Mouse (Mus musculus): ENCODE results near the gene H2-Ab1. TPM values are rescaled to one million over a fixed set of nuclear protein-coding genes. Genes with fewer than 3 reads are reported as not detected.

The H2-Ab1 gene
- total RNA-seq, 2 experiments from 2014 or later, result 2.1 to 2.9 TPM

GRCm38 (mm10) chr17:34238706-34239105 is 18.8 kb upstream of the H2-Ab1 start, which contains the start of gene H2-Ob:
TSS of gene H2-Ob (plus strand) at chr17:34238903.
- DNase-seq (ENCODE audit: low spot score in 2 of 2), result no peak

DNA sequence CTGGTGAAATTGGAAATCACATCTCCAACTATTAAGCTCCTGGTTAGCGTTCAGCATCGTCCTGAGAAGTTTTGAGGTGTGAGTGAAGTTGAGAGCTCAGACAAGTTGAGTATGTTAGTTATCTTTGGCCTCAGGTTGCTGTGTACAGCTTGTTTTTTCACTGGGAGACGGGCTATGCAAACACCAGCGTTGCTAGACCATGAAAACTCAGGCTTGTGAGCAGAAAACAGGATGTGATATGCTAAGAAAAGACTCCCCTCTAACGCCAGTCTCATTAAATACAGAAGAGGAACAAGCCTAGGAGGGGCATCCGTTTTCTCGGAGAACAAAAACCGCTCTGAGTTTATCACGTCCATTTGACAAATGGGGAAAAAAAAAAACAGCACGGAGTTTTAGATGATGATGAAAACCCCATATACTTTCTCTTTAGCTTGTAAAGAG is 17.9 kb upstream of the H2-Ab1 start:
- no peak for DNase-seq (ENCODE audit: low spot score in 2 of 2)

- DNase-seq (ENCODE audit: low spot score in 2 of 2), result no peak
Measured at GRCm38 (mm10) chr17:34240366-34240765, 17.1 kb upstream of the H2-Ab1 start.

DNA sequence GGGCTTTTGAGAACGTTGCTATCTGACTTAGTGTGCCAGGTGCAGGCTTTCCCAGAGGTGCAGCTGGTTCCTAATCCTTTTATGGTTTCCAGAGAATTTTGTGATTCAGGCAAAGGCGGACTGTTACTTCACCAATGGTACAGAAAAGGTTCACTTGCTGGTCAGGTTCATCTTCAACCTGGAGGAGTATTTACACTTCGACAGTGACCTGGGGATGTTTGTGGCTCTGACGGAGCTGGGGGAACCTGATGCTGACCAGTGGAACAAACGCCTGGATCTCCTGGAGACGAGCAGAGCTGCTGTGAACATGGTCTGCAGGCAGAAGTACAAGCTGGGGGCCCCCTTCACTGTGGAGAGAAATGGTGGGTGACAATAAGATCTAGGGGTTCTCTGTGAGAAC is 16.6 kb upstream of the H2-Ab1 start:
- DNase-seq (ENCODE audit: low spot score in 2 of 2), result no peak

DNA sequence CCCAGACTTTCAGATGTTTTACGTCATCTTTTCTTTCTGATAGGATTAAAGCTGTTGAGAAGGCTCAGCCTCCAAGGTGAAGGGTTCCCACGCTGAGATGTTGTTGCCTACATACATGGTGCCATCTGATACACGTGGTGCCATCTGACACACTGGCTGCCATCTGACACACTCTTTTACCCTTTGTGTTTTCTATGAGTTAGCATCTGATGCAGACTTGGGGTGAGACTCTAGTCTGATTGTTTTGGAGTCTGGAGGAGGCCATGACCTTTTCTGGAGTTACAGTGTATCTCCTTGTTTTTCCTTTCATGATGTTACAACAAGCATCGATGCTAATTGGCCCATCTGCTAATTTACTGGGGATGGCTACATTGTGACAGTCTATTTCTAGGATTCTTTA is 12.8 kb upstream of the H2-Ab1 start:
- no peak for DNase-seq (ENCODE audit: low spot score in 2 of 2)

- DNase-seq (ENCODE audit: low spot score in 2 of 2), result no peak
Measured at GRCm38 (mm10) chr17:34247047-34247446, 10.4 kb upstream of the H2-Ab1 start.

DNA sequence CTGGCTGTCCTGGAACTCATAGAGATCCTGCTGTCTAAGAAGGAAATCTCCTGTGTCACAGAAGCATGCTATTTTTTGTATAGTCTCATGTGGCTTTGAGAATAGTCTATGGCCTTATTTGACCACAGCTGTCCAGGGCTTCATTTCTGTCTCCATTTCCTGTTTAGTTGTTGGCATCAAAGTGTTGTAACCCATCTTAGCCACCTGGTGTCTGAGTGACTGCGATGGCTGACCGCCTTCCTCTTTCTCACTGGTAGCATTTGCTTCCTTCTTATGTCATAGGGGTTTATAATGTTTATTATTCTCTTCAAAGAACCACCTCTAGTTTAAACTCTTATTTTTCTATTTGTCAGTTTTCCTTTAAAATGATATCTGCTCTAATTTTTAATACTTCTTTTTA is 8.7 kb upstream of the H2-Ab1 start:
- DNase-seq (ENCODE audit: low spot score in 2 of 2), result no peak

DNA sequence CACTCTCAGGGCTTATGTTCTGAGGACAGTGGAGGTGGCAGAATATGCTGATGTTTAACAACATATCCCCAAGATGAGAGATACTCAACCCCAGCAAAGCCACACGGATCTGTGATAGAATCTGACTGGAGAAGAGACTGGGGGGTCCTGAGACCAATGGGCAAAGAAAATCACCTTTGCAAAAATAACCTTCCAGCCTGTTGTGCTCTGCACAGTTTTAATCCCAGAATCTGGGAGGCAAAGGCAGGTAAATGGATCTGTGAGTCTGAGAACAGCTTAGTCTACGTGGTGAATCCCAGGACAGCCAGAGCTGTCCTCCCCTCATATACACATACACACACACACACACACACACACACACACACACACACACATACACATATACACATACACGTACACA is 8.1 kb upstream of the H2-Ab1 start:
- no peak for DNase-seq (ENCODE audit: low spot score in 2 of 2)

- no peak for DNase-seq (ENCODE audit: low spot score in 2 of 2)
Measured at GRCm38 (mm10) chr17:34249878-34250277, 7.6 kb upstream of the H2-Ab1 start.

GRCm38 (mm10) chr17:34251666-34252065 is 5.8 kb upstream of the H2-Ab1 start:
- DNase-seq (ENCODE audit: low spot score in 2 of 2), result peak in 1 of 2 experiments; percentile 8

DNA sequence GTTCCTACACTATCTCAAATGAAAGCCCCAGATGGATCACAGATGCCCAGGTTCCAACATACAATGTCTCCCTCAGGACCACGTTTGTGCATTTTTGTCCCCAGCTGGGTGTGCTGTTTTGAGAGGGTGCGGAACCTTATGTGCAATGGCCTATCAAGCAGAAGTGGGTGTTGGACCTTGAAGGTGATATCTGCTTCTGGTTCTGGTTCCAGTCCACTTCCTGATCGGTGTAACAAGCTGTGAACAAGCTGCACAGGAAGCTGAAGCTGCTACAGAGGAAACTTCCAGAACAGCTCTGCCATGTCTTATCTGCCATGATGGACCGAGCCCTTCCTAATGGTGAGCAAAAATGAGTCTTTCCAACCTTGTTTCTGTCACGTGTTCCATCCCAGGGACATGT is 988 bp upstream of the H2-Ab1 start:
- no peak for DNase-seq (ENCODE audit: low spot score in 2 of 2)

DNA sequence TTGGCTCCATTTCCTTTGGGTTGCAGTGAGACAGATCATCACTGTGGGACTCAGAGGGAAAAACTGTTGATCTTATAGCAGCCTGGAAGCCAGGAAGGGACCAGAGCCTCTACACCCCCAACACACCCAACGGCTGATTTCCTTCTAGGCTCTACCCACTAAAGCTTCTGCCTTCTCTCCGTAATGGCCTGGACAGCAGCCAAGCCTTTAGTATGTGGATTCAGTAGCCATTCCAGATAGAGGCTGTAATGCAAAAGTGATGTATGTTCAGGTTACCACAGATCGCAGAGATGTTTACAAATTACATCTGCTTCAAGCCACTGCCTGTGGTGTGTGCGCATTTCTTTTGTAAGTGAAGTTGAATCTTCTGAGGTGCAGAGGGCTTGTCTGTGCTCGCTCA is 3.1 kb downstream of the H2-Ab1 start:
- no peak for DNase-seq (ENCODE audit: low spot score in 2 of 2)

GRCm38 (mm10) chr17:34261502-34261901 is 4.0 kb downstream of the H2-Ab1 start:
- peak in 1 of 2 experiments; percentile 65 for DNase-seq (ENCODE audit: low spot score in 2 of 2)

GRCm38 (mm10) chr17:34263068-34263467 is 5.6 kb downstream of the H2-Ab1 start:
- DNase-seq (ENCODE audit: low spot score in 2 of 2), result peak in 1 of 2 experiments; percentile 49

DNA sequence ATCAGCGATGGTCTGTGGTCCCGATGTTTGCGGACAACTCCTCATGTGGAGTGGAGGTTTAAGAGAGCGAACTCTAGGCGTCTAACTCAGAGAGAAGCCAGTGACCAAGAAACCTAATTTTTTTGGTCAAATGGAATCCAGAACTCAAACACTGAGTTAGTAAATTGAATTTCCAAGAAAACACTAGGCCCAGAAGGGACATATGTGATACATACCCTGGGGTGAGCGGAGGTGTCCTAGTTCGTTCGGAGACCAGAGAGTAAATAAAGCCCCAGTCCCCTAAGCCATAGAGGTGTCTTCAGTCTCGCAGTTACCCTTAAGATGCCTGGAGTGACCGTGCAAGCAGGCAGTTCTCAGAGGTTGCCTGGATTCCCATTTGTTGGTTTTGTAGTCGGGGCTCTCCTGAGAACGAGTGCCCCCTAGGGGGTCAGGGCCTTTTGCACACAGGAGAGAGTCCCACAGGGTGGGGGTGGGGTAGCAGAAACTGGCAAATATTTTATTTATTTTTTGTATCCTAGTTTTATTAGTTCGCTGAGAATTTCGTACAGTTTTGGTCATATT is 6.4 kb downstream of the H2-Ab1 start:
- DNase-seq (ENCODE audit: low spot score in 2 of 2), result no peak

GRCm38 (mm10) chr17:34264452-34265351 is 7.2 kb downstream of the H2-Ab1 start:
- peak in 1 of 2 experiments; percentile 16 for DNase-seq (ENCODE audit: low spot score in 2 of 2)

- DNase-seq (ENCODE audit: low spot score in 2 of 2), result no peak
Measured at GRCm38 (mm10) chr17:34268262-34268661, 10.8 kb downstream of the H2-Ab1 start.

DNA sequence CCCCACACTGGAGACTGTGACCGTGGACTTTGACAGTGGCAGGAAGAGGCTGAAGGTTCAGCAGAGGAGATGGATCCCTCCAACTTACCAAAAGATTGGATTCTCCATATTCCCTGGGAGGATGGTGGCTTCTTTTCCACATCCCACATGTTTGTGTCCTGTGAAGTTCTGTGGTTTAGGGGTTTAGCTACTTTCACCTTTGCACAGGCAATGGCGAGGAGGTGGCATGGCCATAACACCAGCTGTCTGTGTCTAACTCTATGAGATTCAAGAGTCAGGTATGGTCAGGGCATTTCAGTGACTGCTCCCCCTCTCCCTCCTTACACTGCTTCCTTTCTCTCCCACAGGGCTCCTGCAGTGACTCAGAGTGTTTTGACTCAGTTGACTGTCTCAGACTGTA is 11.3 kb downstream of the H2-Ab1 start:
- DNase-seq (ENCODE audit: low spot score in 2 of 2), result no peak

GRCm38 (mm10) chr17:34269817-34270216 is 12.3 kb downstream of the H2-Ab1 start:
- no peak for DNase-seq (ENCODE audit: low spot score in 2 of 2)

- no peak for DNase-seq (ENCODE audit: low spot score in 2 of 2)
Measured at GRCm38 (mm10) chr17:34270230-34270629, 12.7 kb downstream of the H2-Ab1 start.

- DNase-seq (ENCODE audit: low spot score in 2 of 2), result no peak
Measured at GRCm38 (mm10) chr17:34270940-34271339, 13.5 kb downstream of the H2-Ab1 start.

DNA sequence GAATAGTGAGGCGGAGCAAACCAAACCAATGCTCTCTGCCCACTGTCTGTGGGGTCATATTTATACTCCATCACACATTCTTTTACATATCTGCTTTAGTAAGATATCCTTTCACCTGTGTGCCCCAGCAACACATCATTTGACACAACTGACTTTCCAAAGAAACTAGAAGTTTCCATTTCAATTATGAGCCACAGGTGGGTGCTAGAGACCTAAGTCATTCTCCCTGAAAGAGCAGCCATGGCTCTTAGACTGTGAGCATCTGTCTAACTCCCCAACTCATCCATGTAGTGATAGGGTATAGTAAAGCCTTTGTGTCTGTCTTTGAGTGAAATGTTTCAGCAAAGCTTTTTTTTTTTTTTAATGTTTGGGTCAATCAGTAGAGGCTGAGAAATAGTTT is 14.6 kb downstream of the H2-Ab1 start:
- no peak for DNase-seq (ENCODE audit: low spot score in 2 of 2)

Data from gastrocnemius, postnatal 4 days (tissue).